Mouse (Mus musculus) brain, embryonic 14.5 days (tissue): ENCODE results near the gene Slc39a12.

ENCODE experiments used
- CTCF ChIP-seq: fragments of 200-500 bp; IDR thresholded peaks from 2 replicates; pipeline ENCODE4 v1.5.1; 2012; ENCODE audit warnings: inconsistent platforms, mild to moderate bottlenecking, moderate library complexity, borderline replicate concordance; ENCODE audit not compliant: insufficient read depth, insufficient read length; ENCODE audit errors: extremely low read depth
- POLR2A ChIP-seq: fragments of 200-500 bp; IDR thresholded peaks from 2 replicates; pipeline ENCODE4 v1.6.1; 2012; ENCODE audit warnings: mild to moderate bottlenecking, inconsistent platforms, borderline replicate concordance; ENCODE audit not compliant: poor library complexity, insufficient read depth, insufficient read length, severe bottlenecking; ENCODE audit errors: extremely low read depth

GRCm38 (mm10) chr2:14494132-14494531 is 106.0 kb downstream of the Slc39a12 start:
- no peak for TF ChIP-seq CTCF
- no peak for TF ChIP-seq POLR2A
